Mouse (Mus musculus) hindbrain, embryonic 14.5 days (tissue): ENCODE measurements around the gene Spred3. TPM values are rescaled to one million over a fixed set of nuclear protein-coding genes. Genes with fewer than 3 reads are reported as not detected.

Source experiments
- ATAC-seq: fragments of 200-750 bp; cut with Nextera tagmentation; 2 replicates; pipeline ENCODE4 v1.8.0; 2017; ENCODE audit warnings: moderate number of reproducible peaks, mild to moderate bottlenecking, moderate TSS enrichment, moderate library complexity; ENCODE audit not compliant: low FRiP score
- DNase-seq: peaks from one replicate; pipeline ENCODE4 v3.0.0-alpha.2; 2015; ENCODE audit warnings: low spot score
- H3K27ac ChIP-seq: fragments of 300-500 bp; sonication (generic); 2 replicates; pipeline ENCODE4 v1.5.1; 2014; ENCODE audit warnings: mild to moderate bottlenecking, moderate library complexity
- H3K27me3 ChIP-seq: fragments of 300-500 bp; sonication (generic); 2 replicates; pipeline ENCODE4 v1.6.1; 2014; ENCODE audit warnings: mild to moderate bottlenecking, low read length, mixed read lengths; ENCODE audit not compliant: control insufficient read depth, insufficient read depth
- H3K36me3 ChIP-seq: fragments of 300-500 bp; sonication (generic); replicated peaks from 2 replicates; pipeline ENCODE4 v1.6.1; 2014; ENCODE audit not compliant: control insufficient read depth, insufficient read depth
- H3K4me1 ChIP-seq: fragments of 300-500 bp; sonication (generic); replicated peaks from 2 replicates; pipeline ENCODE4 v1.6.1; 2014; ENCODE audit warnings: antibody characterized with exemption, low read length, mixed read lengths; ENCODE audit not compliant: control insufficient read depth, insufficient read depth
- H3K4me2 ChIP-seq: fragments of 300-500 bp; sonication (generic); replicated peaks from 2 replicates; pipeline ENCODE4 v1.6.1; 2014; ENCODE audit warnings: mild to moderate bottlenecking, moderate library complexity
- H3K4me3 ChIP-seq: fragments of 300-500 bp; sonication (generic); replicated peaks from 2 replicates; pipeline ENCODE4 v1.5.1; 2014; ENCODE audit warnings: mild to moderate bottlenecking, low read length
- H3K9ac ChIP-seq: fragments of 300-500 bp; sonication (generic); 2 replicates; pipeline ENCODE4 v1.6.1; 2014
- H3K9me3 ChIP-seq: fragments of 300-500 bp; sonication (generic); 2 replicates; pipeline ENCODE4 v1.6.1; 2016; ENCODE audit warnings: low read length; ENCODE audit not compliant: control insufficient read depth
- WGBS: fragments of 180-500 bp; shearing (Covaris S2); extraction: QIAGEN DNeasy Blood & Tissue Kit; methylation state at CpG from one replicate; pipeline ENCODE4 v1.1.7; 2014; 5-methylcytosine and 5-hydroxymethylcytosine counted together
- polyA plus RNA-seq: library from polyadenylated mRNA; unstranded; fragments of >200 nt; fragmentation: Nextera tagmentation; extraction: Ambion mirVana; gene quantifications from 2 replicates; pipeline ENCODE4 v1.2.1, GENCODE M21; 2014

Spred3 gene
- polyA plus RNA-seq, 1 experiment from 2014 or later, result 10.5 TPM

- ATAC-seq (no peak), DNase-seq (no peak)
- H3K27me3 ChIP-seq, result peaks cover 50% of the 10 kb centered on the region
- H3K4me2 ChIP-seq, result peak overlapping the region; percentile 57
- WGBS, result 1% methylated on average over 43 of the region's 43 CpGs
- peaks cover 22% of the 10 kb centered on the region for H3K4me1 ChIP-seq
- no peak overlapping the region for H3K9ac ChIP-seq
- no peak overlapping the region for H3K27ac ChIP-seq
- H3K4me3 ChIP-seq, result peak overlapping the region; percentile 47
- H3K9me3 ChIP-seq, result no peaks in the 10 kb centered on the region
- peaks cover 39% of the 10 kb centered on the region for H3K36me3 ChIP-seq
Observed at GRCm38 (mm10) chr7:29170755-29171561, 747 bp upstream of the Spred3 start.

- 1% methylated on average over 33 of the region's 39 CpGs for WGBS
- Histone ChIP-seq H3K4me1 (peaks cover 22% of the 10 kb centered on the region), H3K4me3 (peak overlapping the region; percentile 47), H3K27ac (peak overlapping the region; percentile 72), H3K4me2 (peak overlapping the region; percentile 57), H3K9me3 (no peaks in the 10 kb centered on the region), H3K36me3 (peaks cover 31% of the 10 kb centered on the region), H3K9ac (peak overlapping the region; percentile 57), H3K27me3 (peaks cover 40% of the 10 kb centered on the region)
- ATAC-seq (peak; percentile 81), DNase-seq (peak; percentile 80)
Observed at GRCm38 (mm10) chr7:29169231-29170065, 763 bp downstream of the Spred3 start.

- H3K9ac ChIP-seq, result peak overlapping the region; percentile 57
- DNase-seq, result peak; percentile 72
- H3K27ac ChIP-seq, result peak overlapping the region; percentile 72
- H3K4me2 ChIP-seq, result peak overlapping the region; percentile 57
- peaks cover 34% of the 10 kb centered on the region for H3K27me3 ChIP-seq
- peak; percentile 18; the same call in 1 of the 2 replicates for ATAC-seq
- H3K4me3 ChIP-seq, result peak overlapping the region; percentile 47
- H3K9me3 ChIP-seq, result no peaks in the 10 kb centered on the region
- 0% methylated on average over 14 of the region's 14 CpGs for WGBS
- peaks cover 26% of the 10 kb centered on the region for H3K36me3 ChIP-seq
- H3K4me1 ChIP-seq, result peaks cover 22% of the 10 kb centered on the region
Observed at GRCm38 (mm10) chr7:29168791-29169230, 1.4 kb downstream of the Spred3 start.

GRCm38 (mm10) chr7:29168121-29168695, 2.0 kb downstream of the Spred3 start:
- H3K27me3 ChIP-seq, result peaks cover 28% of the 10 kb centered on the region
- H3K9ac ChIP-seq, result peak overlapping the region; percentile 57
- H3K27ac ChIP-seq, result peak overlapping the region; percentile 72
- H3K4me1 ChIP-seq, result peaks cover 22% of the 10 kb centered on the region
- WGBS, result 3% methylated on average over 10 of the region's 10 CpGs
- no peak for DNase-seq
- H3K4me3 ChIP-seq, result peak overlapping the region; percentile 47
- ATAC-seq, result no peak
- H3K9me3 ChIP-seq, result no peaks in the 10 kb centered on the region
- H3K4me2 ChIP-seq, result peak overlapping the region; percentile 57
- H3K36me3 ChIP-seq, result peaks cover 22% of the 10 kb centered on the region

- H3K36me3 ChIP-seq, result peaks cover 22% of the 10 kb centered on the region
- ATAC-seq, result no peak
Observed at GRCm38 (mm10) chr7:29167656-29168055, 2.6 kb downstream of the Spred3 start.

GRCm38 (mm10) chr7:29162750-29163525, 7.3 kb downstream of the Spred3 start:
- peaks cover 4% of the 10 kb centered on the region for H3K4me1 ChIP-seq
- H3K4me3 ChIP-seq, result no peak overlapping the region
- no peak overlapping the region for H3K4me2 ChIP-seq
- H3K9ac ChIP-seq, result no peak overlapping the region
- H3K27ac ChIP-seq, result no peak overlapping the region
- no peak for ATAC-seq
- H3K27me3 ChIP-seq, result 0 out of 2 replicates have a peak, but pooled peaks cover 5% of the 10 kb centered on the region
- DNase-seq, result no peak
- H3K36me3 ChIP-seq, result peaks cover 33% of the 10 kb centered on the region
- WGBS, result 26% methylated on average over 9 of the region's 9 CpGs
- no peaks in the 10 kb centered on the region for H3K9me3 ChIP-seq

More at GRCm38 (mm10) chr7:29167656-29168055, 2.6 kb downstream of the Spred3 start:
- no peaks in the 10 kb centered on the region for H3K9me3 ChIP-seq
- H3K9ac ChIP-seq, result peak overlapping the region; percentile 57
- no peak for DNase-seq
- WGBS, result 17% methylated on average over 19 of the region's 19 CpGs
- H3K4me1 ChIP-seq, result peaks cover 22% of the 10 kb centered on the region
- peak overlapping the region; percentile 47 for H3K4me3 ChIP-seq
- peaks cover 22% of the 10 kb centered on the region for H3K27me3 ChIP-seq
- H3K4me2 ChIP-seq, result peak overlapping the region; percentile 57
- no peak overlapping the region for H3K27ac ChIP-seq

GRCm38 (mm10) chr7:29162294-29162693, 7.9 kb downstream of the Spred3 start:
- Histone ChIP-seq H3K36me3 (peaks cover 33% of the 10 kb centered on the region), H3K9me3 (no peaks in the 10 kb centered on the region), H3K27me3 (0 out of 2 replicates have a peak, but pooled peaks cover 5% of the 10 kb centered on the region), H3K4me3 (no peak overlapping the region), H3K4me2 (no peak overlapping the region), H3K4me1 (no peaks in the 10 kb centered on the region), H3K27ac (no peak overlapping the region), H3K9ac (no peak overlapping the region)
- ATAC-seq (no peak), DNase-seq (no peak)
- 80% methylated on average over 5 of the region's 5 CpGs for WGBS

- Histone ChIP-seq H3K4me1 (0 out of 2 replicates have a peak, but pooled peaks cover 5% of the 10 kb centered on the region), H3K27ac (no peak overlapping the region), H3K36me3 (peaks cover 18% of the 10 kb centered on the region), H3K9me3 (no peaks in the 10 kb centered on the region; the same call in 1 of the 2 replicates), H3K4me2 (no peak overlapping the region), H3K4me3 (no peak overlapping the region), H3K27me3 (0 out of 2 replicates have a peak, but pooled peaks cover 5% of the 10 kb centered on the region), H3K9ac (no peak overlapping the region)
- DNase-seq (no peak), ATAC-seq (no peak)
- 0% methylated on average over 5 of the region's 5 CpGs for WGBS
Observed at GRCm38 (mm10) chr7:29158264-29158663, 11.9 kb downstream of the Spred3 start.
